Mouse (Mus musculus): ENCODE data around the gene Otp. TPM values are rescaled to one million over a fixed set of nuclear protein-coding genes. Genes with fewer than 3 reads are reported as not detected.

Otp gene
- polyA plus RNA-seq, 1 experiment from 2014 or later, result not detected

- no peak overlapping the region for H3K9ac ChIP-seq (ENCODE audit: low read depth, low read length)
- WGBS (ENCODE audit: insufficient replicate concordance), result 2% methylated on average over 36 of the region's 36 CpGs
- no peak overlapping the region for H3K27ac ChIP-seq (ENCODE audit: low read depth, low read length)
- no peak for ATAC-seq (replicated peaks; ENCODE audit: insufficient number of reproducible peaks, low FRiP score, low TSS enrichment)
- no peaks in the 10 kb centered on the region for H3K36me3 ChIP-seq (ENCODE audit: control insufficient read depth, insufficient read depth, low read length)
- peaks cover 19% of the 10 kb centered on the region for H3K4me1 ChIP-seq (ENCODE audit: control insufficient read depth, insufficient read depth, low read length)
- H3K9me3 ChIP-seq (replicated peaks; ENCODE audit: control insufficient read depth, low read length), result no peaks in the 10 kb centered on the region
- peak overlapping the region; percentile 93 for H3K4me2 ChIP-seq
- peak overlapping the region; percentile 52 for H3K4me3 ChIP-seq (ENCODE audit: low read depth, low read length)
- peaks cover 79% of the 10 kb centered on the region for H3K27me3 ChIP-seq (ENCODE audit: control insufficient read depth, insufficient read depth, low read length)
Measured at GRCm38 (mm10) chr13:94883966-94884960, 8.9 kb downstream of the Otp start.

GRCm38 (mm10) chr13:94885291-94886235, 10.2 kb downstream of the Otp start:
- H3K4me1 ChIP-seq (ENCODE audit: control insufficient read depth, insufficient read depth, low read length), result peaks cover 19% of the 10 kb centered on the region
- no peaks in the 10 kb centered on the region for H3K9me3 ChIP-seq (replicated peaks; ENCODE audit: control insufficient read depth, low read length)
- H3K9ac ChIP-seq (ENCODE audit: low read depth, low read length), result no peak overlapping the region
- peak overlapping the region; percentile 56 for H3K4me2 ChIP-seq
- no peaks in the 10 kb centered on the region for H3K36me3 ChIP-seq (ENCODE audit: control insufficient read depth, insufficient read depth, low read length)
- WGBS (ENCODE audit: insufficient replicate concordance), result 3% methylated on average over 80 of the region's 81 CpGs
- no peak overlapping the region for H3K27ac ChIP-seq (ENCODE audit: low read depth, low read length)
- H3K4me3 ChIP-seq (ENCODE audit: low read depth, low read length), result peak overlapping the region; percentile 30
- ATAC-seq (replicated peaks; ENCODE audit: insufficient number of reproducible peaks, low FRiP score, low TSS enrichment), result 0 out of 2 replicates have a peak, but pooled peaks have one; percentile 22
- peaks cover 74% of the 10 kb centered on the region for H3K27me3 ChIP-seq (ENCODE audit: control insufficient read depth, insufficient read depth, low read length)

GRCm38 (mm10) chr13:94907841-94908240, 32.4 kb downstream of the Otp start:
- no peak for ATAC-seq (replicated peaks; ENCODE audit: insufficient number of reproducible peaks, low FRiP score, low TSS enrichment)
- H3K27ac ChIP-seq (ENCODE audit: low read depth, low read length), result no peak overlapping the region
- WGBS (ENCODE audit: insufficient replicate concordance), result 79% methylated on average over 10 of the region's 10 CpGs

GRCm38 (mm10) chr13:94912961-94913360, 37.6 kb downstream of the Otp start:
- WGBS (ENCODE audit: insufficient replicate concordance), result 31% methylated on average over 11 of the region's 11 CpGs
- no peak for ATAC-seq (replicated peaks; ENCODE audit: insufficient number of reproducible peaks, low FRiP score, low TSS enrichment)
- Histone ChIP-seq H3K4me3 (ENCODE audit: low read depth, low read length) (no peak overlapping the region), H3K4me1 (ENCODE audit: control insufficient read depth, insufficient read depth, low read length) (no peaks in the 10 kb centered on the region), H3K27me3 (ENCODE audit: control insufficient read depth, insufficient read depth, low read length) (0 out of 2 replicates have a peak, but pooled peaks cover 2% of the 10 kb centered on the region), H3K4me2 (no peak overlapping the region), H3K9ac (ENCODE audit: low read depth, low read length) (no peak overlapping the region), H3K9me3 (replicated peaks; ENCODE audit: control insufficient read depth, low read length) (no peaks in the 10 kb centered on the region), H3K27ac (ENCODE audit: low read depth, low read length) (no peak overlapping the region), H3K36me3 (ENCODE audit: control insufficient read depth, insufficient read depth, low read length) (no peaks in the 10 kb centered on the region)

More at GRCm38 (mm10) chr13:94907841-94908240, 32.4 kb downstream of the Otp start:
- Histone ChIP-seq H3K9me3 (replicated peaks; ENCODE audit: control insufficient read depth, low read length) (no peaks in the 10 kb centered on the region), H3K4me2 (no peak overlapping the region), H3K9ac (ENCODE audit: low read depth, low read length) (no peak overlapping the region), H3K4me1 (ENCODE audit: control insufficient read depth, insufficient read depth, low read length) (no peaks in the 10 kb centered on the region), H3K4me3 (ENCODE audit: low read depth, low read length) (no peak overlapping the region), H3K27me3 (ENCODE audit: control insufficient read depth, insufficient read depth, low read length) (0 out of 2 replicates have a peak, but pooled peaks cover 2% of the 10 kb centered on the region), H3K36me3 (ENCODE audit: control insufficient read depth, insufficient read depth, low read length) (no peaks in the 10 kb centered on the region)

- H3K4me2 ChIP-seq, result no peak overlapping the region
- no peaks in the 10 kb centered on the region for H3K4me1 ChIP-seq (ENCODE audit: control insufficient read depth, insufficient read depth, low read length)
- ATAC-seq (replicated peaks; ENCODE audit: insufficient number of reproducible peaks, low FRiP score, low TSS enrichment), result no peak
- H3K9ac ChIP-seq (ENCODE audit: low read depth, low read length), result no peak overlapping the region
- no peaks in the 10 kb centered on the region for H3K36me3 ChIP-seq (ENCODE audit: control insufficient read depth, insufficient read depth, low read length)
- H3K27ac ChIP-seq (ENCODE audit: low read depth, low read length), result no peak overlapping the region
- no peaks in the 10 kb centered on the region for H3K9me3 ChIP-seq (replicated peaks; ENCODE audit: control insufficient read depth, low read length)
- H3K27me3 ChIP-seq (ENCODE audit: control insufficient read depth, insufficient read depth, low read length), result 0 out of 2 replicates have a peak, but pooled peaks cover 2% of the 10 kb centered on the region
- 66% methylated on average over 5 of the region's 5 CpGs for WGBS (ENCODE audit: insufficient replicate concordance)
- no peak overlapping the region for H3K4me3 ChIP-seq (ENCODE audit: low read depth, low read length)
Measured at GRCm38 (mm10) chr13:94915654-94916053, 40.3 kb downstream of the Otp start.

- H3K27ac ChIP-seq (ENCODE audit: low read depth, low read length), result no peak overlapping the region
- WGBS (ENCODE audit: insufficient replicate concordance), result 81% methylated on average over 3 of the region's 3 CpGs
- H3K4me2 ChIP-seq, result no peak overlapping the region
- ATAC-seq (replicated peaks; ENCODE audit: insufficient number of reproducible peaks, low FRiP score, low TSS enrichment), result no peak
- no peak overlapping the region for H3K9ac ChIP-seq (ENCODE audit: low read depth, low read length)
- no peaks in the 10 kb centered on the region for H3K4me1 ChIP-seq (ENCODE audit: control insufficient read depth, insufficient read depth, low read length)
- H3K4me3 ChIP-seq (ENCODE audit: low read depth, low read length), result no peak overlapping the region
- H3K36me3 ChIP-seq (ENCODE audit: control insufficient read depth, insufficient read depth, low read length), result no peaks in the 10 kb centered on the region
- H3K27me3 ChIP-seq (ENCODE audit: control insufficient read depth, insufficient read depth, low read length), result peaks cover 4% of the 10 kb centered on the region
- no peaks in the 10 kb centered on the region for H3K9me3 ChIP-seq (replicated peaks; ENCODE audit: control insufficient read depth, low read length)
Measured at GRCm38 (mm10) chr13:94928086-94928485, 52.7 kb downstream of the Otp start.

Other genes with a start within 250 kb of the Otp start
- gene Tbca, start 86.7 kb upstream of the Otp start, polyA plus RNA-seq (2014; fragmentation: Nextera tagmentation; extraction: Ambion mirVana), result 258 and 260 TPM in 2 replicates
- 16.3 and 20.8 TPM in 2 replicates for gene Wdr41, start 100.7 kb downstream of the Otp start, polyA plus RNA-seq (2014; fragmentation: Nextera tagmentation; extraction: Ambion mirVana)